Mouse (Mus musculus) embryonic facial prominence, embryonic 15.5 days (tissue): ENCODE measurements around the gene Add3. TPM values are rescaled to one million over a fixed set of nuclear protein-coding genes. Genes with fewer than 3 reads are reported as not detected.

Experiments used
- ATAC-seq: fragments of 200-750 bp; cut with Nextera tagmentation; 2 replicates; pipeline ENCODE4 v1.8.0; 2017; ENCODE audit warnings: low read depth, moderate TSS enrichment; ENCODE audit not compliant: insufficient number of reproducible peaks, low FRiP score, low TSS enrichment
- H3K27ac ChIP-seq: fragments of 300-500 bp; sonication (generic); replicated peaks from 2 replicates; pipeline ENCODE4 v1.5.1; 2015; ENCODE audit warnings: mild to moderate bottlenecking, inconsistent platforms
- H3K27me3 ChIP-seq: fragments of 300-500 bp; sonication (generic); 2 replicates; pipeline ENCODE4 v1.6.1; 2015; ENCODE audit warnings: inconsistent platforms
- H3K36me3 ChIP-seq: fragments of 300-500 bp; sonication (generic); 2 replicates; pipeline ENCODE4 v1.6.1; 2015; ENCODE audit warnings: mild to moderate bottlenecking, inconsistent platforms
- H3K4me1 ChIP-seq: fragments of 300-500 bp; sonication (generic); 2 replicates; pipeline ENCODE4 v1.6.1; 2015; ENCODE audit warnings: inconsistent platforms
- H3K4me2 ChIP-seq: fragments of 300-500 bp; sonication (generic); replicated peaks from 2 replicates; pipeline ENCODE4 v1.6.1; 2015; ENCODE audit warnings: mild to moderate bottlenecking, inconsistent platforms
- H3K4me3 ChIP-seq: fragments of 300-500 bp; sonication (generic); replicated peaks from 2 replicates; pipeline ENCODE4 v1.5.1; 2015; ENCODE audit warnings: mild to moderate bottlenecking, inconsistent platforms
- H3K9ac ChIP-seq: fragments of 300-500 bp; sonication (generic); 2 replicates; pipeline ENCODE4 v1.6.1; 2015; ENCODE audit warnings: inconsistent platforms
- H3K9me3 ChIP-seq: fragments of 300-500 bp; sonication (generic); replicated peaks from 2 replicates; pipeline ENCODE4 v1.6.1; 2016; ENCODE audit warnings: inconsistent platforms
- WGBS: fragments of 180-500 bp; shearing (Covaris S2); methylation state at CpG from one replicate; pipeline ENCODE4 v1.1.7; 2015; 5-methylcytosine and 5-hydroxymethylcytosine counted together
- polyA plus RNA-seq: library from polyadenylated mRNA; unstranded; fragments of >200 nt; fragmentation: Nextera tagmentation; extraction: Ambion mirVana; gene quantifications from 2 replicates; pipeline ENCODE4 v1.2.1, GENCODE M21; 2015

The Add3 gene
- polyA plus RNA-seq, 1 experiment from 2014 or later = 79.4 TPM

- WGBS = 86% methylated on average over 15 of the region's 15 CpGs
- H3K9ac ChIP-seq = no peak overlapping the region
- ATAC-seq = no peak
- H3K27me3 ChIP-seq = no peaks in the 10 kb centered on the region
- no peaks in the 10 kb centered on the region for H3K9me3 ChIP-seq
- peaks cover 2% of the 10 kb centered on the region; the same call in 1 of the 2 replicates for H3K36me3 ChIP-seq
- no peak overlapping the region for H3K4me3 ChIP-seq
- H3K4me1 ChIP-seq = no peaks in the 10 kb centered on the region
- H3K27ac ChIP-seq = no peak overlapping the region
- no peak overlapping the region for H3K4me2 ChIP-seq
Measured at GRCm38 (mm10) chr19:53252111-53253028, 112.1 kb downstream of the Add3 start.

GRCm38 (mm10) chr19:53256361-53256760, 116.1 kb downstream of the Add3 start:
- Histone ChIP-seq H3K36me3 (no peaks in the 10 kb centered on the region), H3K4me1 (no peaks in the 10 kb centered on the region), H3K9ac (no peak overlapping the region), H3K4me3 (no peak overlapping the region), H3K9me3 (no peaks in the 10 kb centered on the region), H3K27ac (no peak overlapping the region), H3K4me2 (no peak overlapping the region), H3K27me3 (no peaks in the 10 kb centered on the region)
- WGBS = 75% methylated on average over 8 of the region's 8 CpGs
- no peak for ATAC-seq

GRCm38 (mm10) chr19:53256991-53257594, 116.8 kb downstream of the Add3 start:
- H3K4me3 ChIP-seq = no peak overlapping the region
- ATAC-seq = no peak
- H3K27me3 ChIP-seq = no peaks in the 10 kb centered on the region
- WGBS = 87% methylated on average over 7 of the region's 7 CpGs
- no peaks in the 10 kb centered on the region for H3K36me3 ChIP-seq
- no peak overlapping the region for H3K4me2 ChIP-seq
- H3K27ac ChIP-seq = no peak overlapping the region
- H3K9ac ChIP-seq = no peak overlapping the region
- H3K4me1 ChIP-seq = no peaks in the 10 kb centered on the region
- H3K9me3 ChIP-seq = no peaks in the 10 kb centered on the region

DNA sequence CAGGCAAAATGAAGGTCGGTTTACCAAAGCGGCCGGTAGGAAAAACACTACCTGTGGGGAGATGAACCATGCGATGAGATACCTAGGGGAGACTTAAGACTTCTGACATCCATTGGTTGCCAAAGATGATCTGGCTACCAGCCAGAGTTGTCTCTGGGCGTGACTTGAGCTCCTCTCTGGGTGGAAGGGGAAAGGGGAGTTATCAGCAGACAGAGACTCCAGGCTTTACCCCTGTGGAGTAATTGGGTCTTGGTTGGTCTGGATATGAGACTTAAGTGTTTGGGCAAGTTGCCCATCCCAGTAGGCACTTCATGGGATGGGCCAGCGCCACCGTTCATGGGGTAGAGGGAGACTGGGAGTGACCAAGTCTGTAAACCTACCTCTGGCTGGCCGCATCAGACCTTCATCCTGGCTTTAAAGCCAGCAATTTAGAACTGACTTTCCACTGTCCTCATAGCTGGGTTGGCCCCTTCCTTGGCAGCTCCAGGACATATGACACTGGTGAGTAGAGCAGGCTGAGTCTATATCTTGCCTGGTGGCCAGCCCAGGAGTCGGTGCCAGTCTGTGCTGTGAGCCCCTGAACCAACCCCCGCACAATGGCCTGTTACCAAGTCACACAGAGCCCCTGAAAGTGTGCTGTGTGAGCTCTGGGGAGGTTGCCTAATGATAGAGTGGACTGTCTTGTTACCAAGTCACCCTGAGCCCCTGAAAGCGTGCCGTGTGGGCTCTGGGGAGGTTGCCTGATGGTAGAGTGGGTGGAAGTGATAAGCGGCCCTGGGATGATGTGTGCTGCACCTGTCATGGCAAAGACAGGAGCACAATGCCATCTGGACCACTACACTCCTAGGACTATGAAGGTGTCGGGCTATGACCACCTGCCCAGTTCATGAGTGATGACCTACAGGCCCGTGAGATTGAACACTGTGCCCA, 117.7 kb downstream of the Add3 start:
- Histone ChIP-seq H3K4me2 (no peak overlapping the region), H3K4me3 (no peak overlapping the region), H3K27ac (no peak overlapping the region), H3K36me3 (no peaks in the 10 kb centered on the region), H3K9me3 (no peaks in the 10 kb centered on the region), H3K4me1 (no peaks in the 10 kb centered on the region), H3K27me3 (no peaks in the 10 kb centered on the region), H3K9ac (no peak overlapping the region)
- 91% methylated on average over 15 of the region's 15 CpGs for WGBS
- no peak for ATAC-seq

DNA sequence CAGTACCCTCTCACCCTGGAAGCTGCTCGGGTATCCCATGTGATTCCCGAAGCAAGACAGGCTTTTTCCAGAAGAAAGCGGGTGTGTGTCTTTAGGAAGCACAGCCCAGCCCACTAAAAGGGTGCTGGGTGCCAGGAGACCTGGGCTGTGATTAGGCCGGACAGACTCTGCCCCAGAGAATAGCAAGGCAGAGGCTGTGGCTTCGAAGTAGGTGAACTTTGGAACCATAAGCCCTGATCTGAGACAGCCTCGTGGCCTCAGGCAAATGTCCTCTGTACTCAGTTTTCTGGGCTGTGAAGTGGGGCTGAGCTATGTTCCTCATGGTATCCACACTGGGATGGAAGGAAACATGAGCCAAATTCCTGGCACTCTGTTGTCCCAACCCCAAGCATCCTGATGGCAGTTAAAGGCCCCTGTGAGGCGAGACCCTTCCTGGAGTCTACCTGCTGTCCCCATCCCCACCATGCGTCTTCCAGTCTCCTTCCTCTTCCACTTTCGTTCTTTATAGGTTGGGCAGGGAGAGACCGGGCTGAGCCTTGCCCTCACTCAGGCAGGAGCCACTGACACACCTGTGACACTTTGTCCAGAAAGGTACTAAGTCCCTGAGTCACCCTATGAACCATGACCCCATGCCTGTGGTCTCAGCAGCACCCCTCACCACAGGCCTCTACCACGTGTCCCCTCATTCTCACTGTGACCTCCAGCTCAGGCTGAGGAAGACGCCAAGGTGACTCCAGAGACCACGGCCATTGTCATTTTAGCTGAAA, 118.7 kb downstream of the Add3 start:
- Histone ChIP-seq H3K36me3 (no peaks in the 10 kb centered on the region), H3K9me3 (no peaks in the 10 kb centered on the region), H3K9ac (no peak overlapping the region), H3K4me2 (no peak overlapping the region), H3K4me3 (no peak overlapping the region), H3K4me1 (no peaks in the 10 kb centered on the region), H3K27ac (no peak overlapping the region), H3K27me3 (no peaks in the 10 kb centered on the region)
- WGBS = 85% methylated on average over 13 of the region's 13 CpGs
- ATAC-seq = no peak

DNA sequence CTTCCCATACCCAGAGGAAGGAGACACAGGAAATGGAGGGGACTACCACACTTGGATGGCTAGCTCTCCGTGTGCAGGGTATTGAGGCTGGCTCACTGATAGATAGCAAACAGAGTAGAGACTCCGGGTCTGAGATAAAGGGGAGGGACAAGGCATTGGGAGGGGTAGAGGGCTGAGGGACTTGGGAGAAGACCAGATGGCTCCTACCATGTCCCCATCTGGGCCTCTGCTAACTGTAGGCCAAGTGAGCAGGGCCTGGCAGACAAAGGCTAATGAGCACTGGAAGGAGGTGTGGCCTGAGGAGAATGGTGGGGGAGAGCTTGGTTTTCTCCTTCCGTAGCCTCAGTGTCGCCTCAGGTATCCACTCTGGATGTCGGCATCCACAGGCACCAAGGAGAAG, 119.3 kb downstream of the Add3 start:
- no peak for ATAC-seq
- no peak overlapping the region for H3K9ac ChIP-seq
- no peaks in the 10 kb centered on the region for H3K9me3 ChIP-seq
- no peaks in the 10 kb centered on the region for H3K4me1 ChIP-seq
- no peaks in the 10 kb centered on the region for H3K27me3 ChIP-seq
- 74% methylated on average over 5 of the region's 5 CpGs for WGBS
- no peak overlapping the region for H3K4me2 ChIP-seq
- H3K36me3 ChIP-seq = no peaks in the 10 kb centered on the region
- H3K4me3 ChIP-seq = no peak overlapping the region
- no peak overlapping the region for H3K27ac ChIP-seq

DNA sequence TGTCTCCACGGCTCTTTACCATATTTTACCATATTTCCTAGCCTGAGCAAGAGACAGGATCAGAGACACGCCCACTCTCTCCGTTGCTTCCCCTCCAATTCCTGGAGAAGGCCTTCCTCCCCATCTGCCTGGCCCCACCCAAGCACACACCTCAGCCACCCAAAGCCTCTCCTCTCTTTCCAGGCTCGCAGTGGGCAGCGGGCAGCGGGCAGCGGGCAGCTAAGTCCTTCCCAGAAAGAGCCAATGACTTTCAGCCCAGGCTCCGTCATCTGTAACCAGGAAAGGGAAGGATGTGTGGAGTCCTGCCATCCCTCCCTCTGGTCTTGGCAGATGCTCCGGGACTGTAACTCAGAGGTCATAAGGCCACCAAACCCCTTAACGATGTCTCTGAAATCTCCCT, 120.0 kb downstream of the Add3 start:
- Histone ChIP-seq H3K27me3 (no peaks in the 10 kb centered on the region), H3K27ac (no peak overlapping the region), H3K4me1 (no peaks in the 10 kb centered on the region), H3K9ac (no peak overlapping the region), H3K9me3 (no peaks in the 10 kb centered on the region), H3K4me3 (no peak overlapping the region), H3K4me2 (no peak overlapping the region), H3K36me3 (no peaks in the 10 kb centered on the region)
- 73% methylated on average over 10 of the region's 10 CpGs for WGBS
- no peak for ATAC-seq

GRCm38 (mm10) chr19:53260828-53261227, 120.6 kb downstream of the Add3 start:
- WGBS = 81% methylated on average over 4 of the region's 4 CpGs
- Histone ChIP-seq H3K4me2 (no peak overlapping the region), H3K27ac (no peak overlapping the region), H3K4me3 (no peak overlapping the region), H3K36me3 (no peaks in the 10 kb centered on the region), H3K9me3 (no peaks in the 10 kb centered on the region), H3K9ac (no peak overlapping the region), H3K27me3 (no peaks in the 10 kb centered on the region), H3K4me1 (no peaks in the 10 kb centered on the region)
- ATAC-seq = no peak

- Histone ChIP-seq H3K4me1 (no peaks in the 10 kb centered on the region), H3K9me3 (no peaks in the 10 kb centered on the region), H3K4me2 (no peak overlapping the region), H3K27ac (no peak overlapping the region), H3K9ac (no peak overlapping the region), H3K27me3 (no peaks in the 10 kb centered on the region), H3K36me3 (no peaks in the 10 kb centered on the region), H3K4me3 (no peak overlapping the region)
- WGBS = 80% methylated on average over 7 of the region's 7 CpGs
- no peak for ATAC-seq
Measured at GRCm38 (mm10) chr19:53262061-53262460, 121.8 kb downstream of the Add3 start.

DNA sequence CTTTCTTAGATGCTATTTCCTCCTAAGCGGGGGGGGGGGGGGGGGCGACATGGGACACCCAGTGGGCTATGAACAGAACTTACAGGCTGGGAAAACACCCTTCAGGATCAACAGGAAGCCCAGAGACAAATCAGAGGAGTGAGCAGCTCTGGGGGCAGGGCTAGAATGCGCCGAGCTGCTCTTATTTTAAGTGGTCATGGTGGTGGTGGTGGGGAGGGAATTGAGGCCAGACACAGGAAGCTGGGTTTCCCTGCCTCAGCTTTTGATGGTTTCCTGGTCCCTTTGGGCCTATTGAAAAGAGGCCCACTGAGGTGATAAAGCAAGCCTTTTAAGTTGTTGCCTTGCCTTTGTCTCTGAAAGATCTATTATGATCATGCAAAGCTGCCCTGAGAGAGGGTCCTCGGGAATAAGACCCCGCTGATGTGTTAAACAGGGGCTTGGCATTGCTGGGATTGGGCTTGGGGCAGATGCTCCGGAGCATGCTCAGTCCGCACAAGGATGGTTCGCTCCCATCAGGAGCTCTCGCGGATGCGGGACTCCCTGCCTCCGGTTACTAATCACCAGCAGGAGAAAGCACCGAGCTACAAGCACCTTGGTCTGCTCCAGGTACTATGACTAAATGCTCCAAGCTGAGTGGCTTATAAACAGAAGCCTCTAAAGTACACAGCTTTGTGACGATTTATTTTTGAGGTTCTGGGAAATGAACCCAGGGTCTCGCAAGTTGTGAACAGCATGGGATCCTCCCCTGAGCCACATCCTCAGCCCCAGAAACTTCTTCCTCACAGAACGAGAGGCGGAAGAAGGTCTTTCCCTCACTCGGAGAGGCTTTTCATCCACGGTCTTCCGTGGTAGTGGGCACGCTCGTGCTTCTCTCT, 123.9 kb downstream of the Add3 start:
- 35% methylated on average over 23 of the region's 23 CpGs for WGBS
- Histone ChIP-seq H3K4me2 (no peak overlapping the region), H3K9me3 (no peaks in the 10 kb centered on the region), H3K4me3 (no peak overlapping the region), H3K27ac (no peak overlapping the region), H3K4me1 (no peaks in the 10 kb centered on the region), H3K36me3 (no peaks in the 10 kb centered on the region), H3K9ac (no peak overlapping the region), H3K27me3 (no peaks in the 10 kb centered on the region)
- ATAC-seq = no peak
